8 mouse cellular contexts compared by ENCODE assay signal in genomic region chr2:25111184-25111791, GRCm38 (mm10). TPM values are rescaled to one million over a fixed set of nuclear protein-coding genes. Genes with fewer than 3 reads are reported as not detected.
DNase-seq lines count a peak whose midpoint lies in the region; ATAC-seq and TF ChIP-seq lines count a peak whose summit lies in the region.

No protein-coding gene starts in this region.

- peak overlapping the region; percentile 71 for H3K27ac ChIP-seq in forebrain, embryonic 10.5 days
- H3K27ac ChIP-seq in forebrain, embryonic 13.5 days = no peak overlapping the region
- peak overlapping the region; percentile 80 for H3K27ac ChIP-seq in heart, embryonic 15.5 days
- peak overlapping the region; percentile 49 for H3K27ac ChIP-seq in liver, embryonic 14.5 days
- peak overlapping the region; percentile 56; the same call in 1 of the 2 replicates for H3K27ac ChIP-seq in stomach, embryonic 16.5 days (ENCODE audit: low read length)

- peaks cover 21% of the 10 kb centered on the region for H3K4me1 ChIP-seq in forebrain, embryonic 10.5 days
- H3K4me1 ChIP-seq in forebrain, embryonic 13.5 days = 0 out of 2 replicates have a peak, but pooled peaks cover 11% of the 10 kb centered on the region
- H3K4me1 ChIP-seq in G1E (ENCODE audit: insufficient read depth, low read depth, low read length) = peaks cover 85% of the 10 kb centered on the region
- H3K4me1 ChIP-seq in heart, embryonic 15.5 days (replicated peaks) = peaks cover 30% of the 10 kb centered on the region
- peaks cover 19 to 52% of the 10 kb centered on the region in 2 experiments for H3K4me1 ChIP-seq in liver, embryonic 14.5 days (replicated peaks; ENCODE audit: control insufficient read depth in 2 of 2, insufficient read depth in 2 of 2, low read length in 1 of 2)
- H3K4me1 ChIP-seq in stomach, embryonic 16.5 days (ENCODE audit: control insufficient read depth, insufficient read depth, low read length) = peaks cover 4% of the 10 kb centered on the region

- 76% methylated on average over 9 of the region's 9 CpGs for WGBS in forebrain, embryonic 10.5 days
- 60% methylated on average over 9 of the region's 9 CpGs for WGBS in forebrain, embryonic 13.5 days
- 50% methylated on average over 9 of the region's 9 CpGs for WGBS in heart, embryonic 15.5 days
- 3% methylated on average over 9 of the region's 9 CpGs for WGBS in liver, embryonic 14.5 days (ENCODE audit: insufficient replicate concordance)
- WGBS in stomach, embryonic 16.5 days = 56% methylated on average over 9 of the region's 9 CpGs

- no peak overlapping the region for H3K4me3 ChIP-seq in forebrain, embryonic 10.5 days
- no peak overlapping the region for H3K4me3 ChIP-seq in forebrain, embryonic 13.5 days
- H3K4me3 ChIP-seq in G1E (ENCODE audit: low read depth, low read length) = peak overlapping the region; percentile 54; the same call in 1 of the 2 replicates
- H3K4me3 ChIP-seq in heart, embryonic 15.5 days = no peak overlapping the region
- no peak overlapping the region for H3K4me3 ChIP-seq in liver, embryonic 14.5 days (ENCODE audit: insufficient read depth in 1 of 2, low read depth in 2 of 2, low read length in 2 of 2)
- no peak overlapping the region for H3K4me3 ChIP-seq in stomach, embryonic 16.5 days (replicated peaks; ENCODE audit: low read length)

- TF ChIP-seq CTCF in G1E (IDR thresholded peaks at IDR 0.05; ENCODE audit: low read depth, low read length) = no peak
- no peak for TF ChIP-seq CTCF in liver, embryonic 14.5 days (IDR thresholded peaks at IDR 0.05; ENCODE audit: low read depth)

- H3K36me3 ChIP-seq in forebrain, embryonic 10.5 days (replicated peaks) = no peaks in the 10 kb centered on the region
- H3K36me3 ChIP-seq in forebrain, embryonic 13.5 days (ENCODE audit: poor library complexity, severe bottlenecking) = no peaks in the 10 kb centered on the region
- no peaks in the 10 kb centered on the region for H3K36me3 ChIP-seq in G1E (replicated peaks)
- no peaks in the 10 kb centered on the region for H3K36me3 ChIP-seq in heart, embryonic 15.5 days
- no peaks in the 10 kb centered on the region for H3K36me3 ChIP-seq in liver, embryonic 14.5 days (replicated peaks; ENCODE audit: control insufficient read depth, insufficient read depth, low read depth)
- no peaks in the 10 kb centered on the region for H3K36me3 ChIP-seq in stomach, embryonic 16.5 days (ENCODE audit: control insufficient read depth, insufficient read depth, low read length)

- TF ChIP-seq EP300 in liver, embryonic 14.5 days (IDR thresholded peaks at IDR 0.05; ENCODE audit: low read depth) = peak; percentile 70

- no peaks in the 10 kb centered on the region for H3K9me3 ChIP-seq in forebrain, embryonic 10.5 days
- no peaks in the 10 kb centered on the region for H3K9me3 ChIP-seq in forebrain, embryonic 13.5 days (replicated peaks)
- no peaks in the 10 kb centered on the region for H3K9me3 ChIP-seq in G1E (replicated peaks)
- H3K9me3 ChIP-seq in heart, embryonic 15.5 days (replicated peaks) = no peaks in the 10 kb centered on the region
- no peaks in the 10 kb centered on the region for H3K9me3 ChIP-seq in liver, embryonic 14.5 days (ENCODE audit: control insufficient read depth, low read length)
- H3K9me3 ChIP-seq in stomach, embryonic 16.5 days (replicated peaks; ENCODE audit: control insufficient read depth, low read length) = no peaks in the 10 kb centered on the region

- DNase-seq in forebrain, embryonic 10.5 days (ENCODE audit: extremely low spot score, low spot score) = no peak
- DNase-seq in G1E (ENCODE audit: low spot score) = peak; percentile 70
- DNase-seq in liver, embryonic 14.5 days (ENCODE audit: low read depth in 3 of 3, low spot score in 3 of 3) = peak; percentile 37 to 56 (median 49)
- DNase-seq in left cerebral cortex, adult 11 months (ENCODE audit: low spot score) = no peak
- no peak for DNase-seq in frontal cortex, postnatal 14 days (ENCODE audit: low spot score in 2 of 2)

- H3K27me3 ChIP-seq in forebrain, embryonic 10.5 days (ENCODE audit: poor library complexity, severe bottlenecking) = no peaks in the 10 kb centered on the region
- H3K27me3 ChIP-seq in forebrain, embryonic 13.5 days = no peaks in the 10 kb centered on the region
- no peaks in the 10 kb centered on the region for H3K27me3 ChIP-seq in G1E (ENCODE audit: insufficient read depth, low read length)
- H3K27me3 ChIP-seq in heart, embryonic 15.5 days = no peaks in the 10 kb centered on the region
- H3K27me3 ChIP-seq in liver, embryonic 14.5 days (ENCODE audit: control insufficient read depth, insufficient read depth, low read length) = no peaks in the 10 kb centered on the region
- no peaks in the 10 kb centered on the region for H3K27me3 ChIP-seq in stomach, embryonic 16.5 days (ENCODE audit: control insufficient read depth, insufficient read depth, low read length)

- no peak overlapping the region for H3K4me2 ChIP-seq in forebrain, embryonic 13.5 days
- no peak overlapping the region for H3K4me2 ChIP-seq in heart, embryonic 15.5 days
- no peak overlapping the region; the same call in 1 of the 2 replicates for H3K4me2 ChIP-seq in liver, embryonic 14.5 days (ENCODE audit: low read depth)
- no peak overlapping the region for H3K4me2 ChIP-seq in stomach, embryonic 16.5 days (ENCODE audit: low read depth, low read length)

- no peak overlapping the region for H3K9ac ChIP-seq in forebrain, embryonic 13.5 days
- H3K9ac ChIP-seq in heart, embryonic 15.5 days = no peak overlapping the region
- H3K9ac ChIP-seq in liver, embryonic 14.5 days (replicated peaks) = no peak overlapping the region
- no peak overlapping the region for H3K9ac ChIP-seq in stomach, embryonic 16.5 days (ENCODE audit: low read length)

- ATAC-seq in forebrain, embryonic 13.5 days = no peak
- peak; percentile 85 for ATAC-seq in G1E (ENCODE audit: extremely low read depth, insufficient number of reproducible peaks, low FRiP score, poor library complexity, severe bottlenecking)
- ATAC-seq in heart, embryonic 15.5 days (replicated peaks; ENCODE audit: insufficient number of reproducible peaks, insufficient read depth, low FRiP score, low read depth) = peak; percentile 71; the same call in 1 of the 2 replicates
- peak; percentile 81 for ATAC-seq in liver, embryonic 14.5 days (ENCODE audit: insufficient read depth)
- ATAC-seq in stomach, embryonic 16.5 days (ENCODE audit: insufficient read depth, low FRiP score) = peak; percentile 73; the same call in 1 of the 2 replicates

RNA-seq across cellular contexts. Expression of gene Noxa1, which starts 16.3 kb away (rescaled TPM):
- polyA plus RNA-seq in forebrain, embryonic 10.5 days (2016; fragmentation: Nextera tagmentation; extraction: Ambion mirVana) = 0.26 and 0.29 TPM in 2 replicates
- polyA plus RNA-seq in forebrain, embryonic 13.5 days (2015; fragmentation: Nextera tagmentation; extraction: Ambion mirVana) = not detected in 2 replicates
- not detected in 2 replicates for total RNA-seq in G1E (2014; fragmentation: Nextera tagmentation)
- total RNA-seq in G1E (2017) = 0.27 and 0.46 TPM in 2 replicates
- 0.08 and 0.12 TPM in 2 replicates for polyA plus RNA-seq in G1E (2012)
- 0.15 and 0.16 TPM in 2 replicates for polyA plus RNA-seq in heart, embryonic 15.5 days (2015; fragmentation: Nextera tagmentation; extraction: Ambion mirVana)
- 0.95 and 1.1 TPM in 2 replicates for polyA plus RNA-seq in liver, embryonic 14.5 days (2012; rRNA removed)
- polyA plus RNA-seq in liver, embryonic 14.5 days (2014; fragmentation: Nextera tagmentation; extraction: Ambion mirVana) = 1.2 and 1.8 TPM in 2 replicates
- polyA plus RNA-seq in stomach, embryonic 16.5 days (2015; fragmentation: Nextera tagmentation; extraction: Ambion mirVana) = 8.1 and 8.8 TPM in 2 replicates

RNA-seq across cellular contexts. Expression of gene Entpd8, which starts 31.2 kb away (rescaled TPM):
- polyA plus RNA-seq in forebrain, embryonic 10.5 days (2016; fragmentation: Nextera tagmentation; extraction: Ambion mirVana) = not detected in 2 replicates
- polyA plus RNA-seq in forebrain, embryonic 13.5 days (2015; fragmentation: Nextera tagmentation; extraction: Ambion mirVana) = not detected in 2 replicates
- total RNA-seq in G1E (2014; fragmentation: Nextera tagmentation) (not detected in 2 replicates), G1E (2017) (not detected in 2 replicates)
- not detected in 2 replicates for polyA plus RNA-seq in G1E (2012)
- polyA plus RNA-seq in heart, embryonic 15.5 days (2015; fragmentation: Nextera tagmentation; extraction: Ambion mirVana) = not detected in 2 replicates
- 4.9 and 5.3 TPM in 2 replicates for polyA plus RNA-seq in liver, embryonic 14.5 days (2012; rRNA removed)
- polyA plus RNA-seq in liver, embryonic 14.5 days (2014; fragmentation: Nextera tagmentation; extraction: Ambion mirVana) = 2.3 and 3.6 TPM in 2 replicates
- polyA plus RNA-seq in stomach, embryonic 16.5 days (2015; fragmentation: Nextera tagmentation; extraction: Ambion mirVana) = 2.5 and 2.6 TPM in 2 replicates

RNA-seq across cellular contexts. Expression of gene Nsmf, which starts 57.1 kb away (rescaled TPM):
- polyA plus RNA-seq in forebrain, embryonic 10.5 days (2016; fragmentation: Nextera tagmentation; extraction: Ambion mirVana) = 62.7 and 64.7 TPM in 2 replicates
- 125 and 129 TPM in 2 replicates for polyA plus RNA-seq in forebrain, embryonic 13.5 days (2015; fragmentation: Nextera tagmentation; extraction: Ambion mirVana)
- total RNA-seq in G1E (2014; fragmentation: Nextera tagmentation) (28.5 and 36.4 TPM in 2 replicates), G1E (2017) (30.6 and 30.9 TPM in 2 replicates)
- polyA plus RNA-seq in G1E (2012) = 29.5 and 29.7 TPM in 2 replicates
- polyA plus RNA-seq in heart, embryonic 15.5 days (2015; fragmentation: Nextera tagmentation; extraction: Ambion mirVana) = 55.9 and 68.2 TPM in 2 replicates
- 10.3 and 11.0 TPM in 2 replicates for polyA plus RNA-seq in liver, embryonic 14.5 days (2012; rRNA removed)
- 3.3 and 6.3 TPM in 2 replicates for polyA plus RNA-seq in liver, embryonic 14.5 days (2014; fragmentation: Nextera tagmentation; extraction: Ambion mirVana)
- 57.2 and 62.0 TPM in 2 replicates for polyA plus RNA-seq in stomach, embryonic 16.5 days (2015; fragmentation: Nextera tagmentation; extraction: Ambion mirVana)

Comparison
In these comparisons a context has a peak if more than half of its experiments do, and no peak if none do; other contexts are left out.
1. DNase-seq: peak in G1E (single experiment) and liver, embryonic 14.5 days (3 of 3); none in forebrain, embryonic 10.5 days (single experiment), left cerebral cortex, adult 11 months (single experiment) and frontal cortex, postnatal 14 days (0 of 2).